Mouse (Mus musculus) cerebral cortex, adult 2 months (tissue): ENCODE data around the gene Rab11fip3.

Experiments
- WGBS: fragments of 180-500 bp; shearing (Covaris S2); methylation state at CpG from one replicate; pipeline ENCODE4 v1.1.7; 2018; 5-methylcytosine and 5-hydroxymethylcytosine counted together

Gene Rab11fip3

DNA sequence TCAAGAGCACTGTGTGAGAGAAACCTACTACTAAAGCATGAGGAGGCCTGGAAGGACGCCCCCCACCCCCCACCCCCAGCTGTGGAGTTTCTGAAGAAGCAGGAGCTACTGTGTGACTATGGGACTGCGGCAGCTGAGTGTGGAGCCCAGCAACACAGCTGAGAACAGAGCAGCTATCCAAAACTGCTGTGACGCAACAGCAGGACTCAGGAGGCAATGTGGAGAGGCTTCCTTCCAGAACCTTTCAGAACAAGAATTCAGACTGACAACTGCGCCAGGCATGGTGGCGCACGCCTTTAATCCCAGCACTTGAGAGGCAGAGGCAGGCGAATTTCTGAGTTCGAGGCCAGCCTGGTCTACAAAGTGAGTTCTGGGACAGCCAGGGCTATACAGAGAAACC is 28.6 kb downstream of the Rab11fip3 start:
- WGBS = 74% methylated on average over 8 of the region's 8 CpGs

DNA sequence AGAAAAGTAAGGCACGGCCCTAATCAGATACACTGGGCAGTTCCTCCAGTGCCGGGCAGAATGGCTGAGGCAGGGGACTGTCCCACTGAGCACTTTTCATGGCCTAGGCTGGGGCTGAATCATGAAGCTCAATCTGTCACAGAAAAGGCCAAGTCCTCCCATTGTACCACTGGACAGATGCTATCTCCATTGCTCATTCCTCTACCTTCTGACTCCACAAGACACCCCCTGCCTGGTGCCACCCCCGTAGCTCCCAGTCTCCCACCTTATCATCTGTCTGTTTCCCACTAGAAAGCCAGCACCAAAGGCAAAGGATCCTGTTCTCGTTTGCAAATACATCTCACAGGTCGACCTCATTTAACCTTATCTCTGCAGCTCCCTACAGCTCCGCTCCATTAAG is 37.3 kb downstream of the Rab11fip3 start:
- 55% methylated on average over 6 of the region's 6 CpGs for WGBS

DNA sequence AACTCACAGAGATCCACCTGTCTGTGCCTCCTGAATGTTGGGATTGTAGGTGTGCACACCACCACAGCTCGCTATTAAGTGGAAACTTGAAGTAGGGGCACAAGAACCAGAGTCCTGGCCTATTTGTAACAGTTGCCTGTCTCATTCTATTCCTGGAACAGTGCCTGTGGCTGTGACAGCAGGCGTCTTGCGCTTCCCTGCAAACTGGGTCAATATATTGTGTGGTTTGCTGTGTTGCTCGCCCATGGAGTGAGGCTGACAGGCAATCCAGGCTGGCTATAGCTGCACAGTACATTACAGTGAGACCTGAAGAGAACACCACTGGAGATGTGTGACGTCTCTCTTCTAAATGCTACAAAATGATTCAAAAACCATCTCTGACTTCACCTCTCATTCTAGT is 37.8 kb downstream of the Rab11fip3 start:
- WGBS = 31% methylated on average over 5 of the region's 5 CpGs

DNA sequence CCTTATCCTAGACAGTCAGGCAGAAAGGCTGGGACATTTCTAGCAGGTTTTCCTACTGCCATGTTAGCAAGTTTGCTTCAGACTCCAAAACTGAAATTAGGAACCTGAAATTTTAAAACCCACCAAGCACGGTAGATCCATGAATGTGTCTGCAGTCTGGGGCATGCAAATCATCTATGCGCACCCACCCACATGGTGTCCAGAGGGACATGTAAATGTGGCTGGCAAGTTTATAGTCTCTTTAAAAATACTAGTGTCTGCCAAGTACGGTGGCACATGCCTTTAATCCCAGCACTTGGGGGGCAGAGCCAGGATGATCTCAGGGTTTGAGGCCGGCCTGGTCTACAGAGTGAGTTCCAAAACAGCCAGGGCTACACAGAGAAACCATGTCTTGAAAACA is 41.1 kb downstream of the Rab11fip3 start:
- 48% methylated on average over 4 of the region's 4 CpGs for WGBS

DNA sequence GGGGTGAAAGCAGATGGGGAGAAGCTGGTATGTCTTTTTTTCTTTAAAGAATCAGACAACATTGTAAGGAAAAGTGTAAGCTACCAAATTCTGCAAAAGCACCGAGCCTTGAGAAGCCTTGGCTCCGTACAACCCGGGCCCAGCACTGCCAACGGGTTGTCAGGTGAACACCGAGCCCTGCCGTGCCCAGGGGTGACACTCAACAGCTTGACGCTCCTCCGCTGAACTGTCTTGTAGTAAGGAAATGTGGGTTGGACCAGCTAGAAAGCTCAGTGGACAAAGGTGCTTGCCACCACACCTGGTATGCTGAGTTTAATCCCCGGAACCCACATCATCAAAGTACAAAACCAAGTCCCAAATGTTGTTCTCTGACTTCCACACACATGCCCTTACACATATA is 44.7 kb downstream of the Rab11fip3 start:
- WGBS = 91% methylated on average over 9 of the region's 9 CpGs

DNA sequence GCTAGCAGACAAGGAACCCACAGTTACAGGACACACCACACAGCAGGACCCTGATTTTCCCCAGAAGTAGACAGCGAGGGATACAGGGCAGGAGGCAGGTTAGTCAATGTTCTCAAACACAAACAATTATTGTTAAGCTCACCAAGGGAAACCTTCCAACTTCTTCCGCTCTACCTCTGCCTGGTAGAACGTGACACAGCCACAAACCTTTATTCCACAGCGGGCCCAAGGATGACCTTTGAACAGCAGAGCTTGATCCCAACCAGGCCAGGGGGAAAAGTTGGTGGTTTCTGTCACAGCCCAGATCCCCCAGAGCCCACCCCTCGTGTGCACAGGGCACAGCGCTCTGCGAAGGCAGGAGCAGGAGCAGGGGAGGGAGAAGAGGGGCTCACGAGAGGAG is 45.4 kb downstream of the Rab11fip3 start:
- 92% methylated on average over 8 of the region's 8 CpGs for WGBS

DNA sequence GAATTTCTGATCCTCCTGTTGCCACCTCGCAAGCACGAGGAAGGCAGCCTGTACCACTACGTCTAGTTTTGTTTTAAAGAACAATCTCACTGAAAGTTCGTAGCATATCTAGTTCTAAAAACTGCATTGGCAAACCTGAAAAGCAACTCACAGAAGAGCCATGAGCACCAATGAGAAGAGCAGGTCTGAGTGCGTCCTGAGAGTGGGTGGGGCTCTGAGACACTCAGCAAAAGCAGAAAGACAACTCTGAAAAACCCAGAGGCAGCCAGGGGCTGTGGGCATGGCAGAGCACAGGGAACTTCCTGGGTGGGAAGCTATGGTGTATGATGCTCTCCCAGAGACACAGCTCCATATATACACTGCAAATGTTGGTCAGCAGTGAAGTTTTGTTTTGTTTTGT is 46.2 kb downstream of the Rab11fip3 start:
- 85% methylated on average over 5 of the region's 5 CpGs for WGBS

DNA sequence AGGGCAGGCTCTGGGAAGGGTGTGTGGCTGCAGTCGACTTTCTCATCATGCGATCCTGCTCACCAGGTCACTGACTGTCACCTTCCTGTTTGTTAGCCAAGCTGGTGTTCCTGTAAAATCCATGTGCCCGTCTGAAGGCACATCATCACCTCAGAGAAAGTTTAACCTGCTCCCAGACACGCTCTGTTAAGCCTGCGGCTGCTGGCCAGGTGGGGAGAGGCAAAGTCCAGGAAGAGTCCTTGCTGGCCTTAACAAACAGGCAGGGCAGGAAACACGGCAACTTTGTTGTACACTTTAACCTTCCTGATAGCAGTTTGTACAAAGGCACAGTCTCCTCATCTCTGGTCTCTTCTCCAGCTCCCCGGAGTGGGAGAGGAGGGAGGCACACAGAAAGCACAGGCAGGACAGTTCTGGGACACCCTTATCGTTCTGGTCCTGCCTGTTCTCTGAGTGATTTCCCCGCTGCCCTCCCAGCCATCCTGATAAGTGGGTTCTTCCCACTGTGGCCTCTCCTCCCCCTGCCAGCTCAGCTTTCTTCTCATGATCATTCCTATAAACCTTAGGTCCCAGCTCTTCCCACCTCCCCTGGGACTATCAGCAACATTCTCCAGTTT is 47.5 kb downstream of the Rab11fip3 start:
- WGBS = 79% methylated on average over 9 of the region's 9 CpGs

DNA sequence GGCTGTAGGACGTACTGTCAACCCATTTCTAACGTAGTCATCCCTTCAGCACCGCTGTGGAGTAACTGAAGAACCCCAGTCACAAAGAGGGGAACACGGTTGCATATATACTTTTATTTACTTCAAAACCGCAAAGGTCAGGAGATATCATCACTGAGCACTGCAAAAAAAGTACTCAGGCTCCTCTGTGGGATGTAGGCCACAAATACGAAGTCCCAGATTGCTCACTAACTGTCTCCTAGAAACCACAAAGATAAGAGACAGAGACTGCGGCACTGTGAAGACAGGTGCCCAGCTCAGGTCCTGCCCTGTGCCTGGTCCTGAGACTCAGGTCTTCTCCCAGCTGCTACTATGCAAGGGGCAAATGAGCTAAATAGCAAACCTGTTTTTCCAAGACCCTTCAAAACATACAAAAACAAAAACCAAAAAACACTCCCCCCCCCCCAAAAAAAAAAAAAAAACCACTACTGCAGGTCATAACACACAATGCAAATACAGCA is 48.5 kb downstream of the Rab11fip3 start:
- WGBS = 82% methylated on average over 7 of the region's 7 CpGs

DNA sequence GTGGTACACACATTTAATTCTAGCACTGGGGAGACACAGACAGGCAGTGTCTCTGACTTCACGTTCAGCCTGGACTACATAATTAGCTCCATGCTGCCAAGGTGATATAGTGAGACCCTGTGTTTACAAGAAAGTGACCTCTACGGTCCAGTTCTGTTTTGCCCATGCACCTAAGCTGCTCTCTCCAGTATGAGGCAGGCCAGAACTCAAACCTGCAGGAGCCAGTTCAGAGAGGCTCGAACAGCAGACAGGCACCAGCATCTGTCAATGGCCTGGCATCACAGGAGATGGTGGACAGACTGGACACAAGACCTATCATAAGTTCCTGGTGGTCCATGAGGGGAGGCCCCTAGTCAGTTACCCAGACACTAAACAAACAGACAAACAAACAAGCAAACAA is 51.0 kb downstream of the Rab11fip3 start:
- 52% methylated on average over 3 of the region's 3 CpGs for WGBS

DNA sequence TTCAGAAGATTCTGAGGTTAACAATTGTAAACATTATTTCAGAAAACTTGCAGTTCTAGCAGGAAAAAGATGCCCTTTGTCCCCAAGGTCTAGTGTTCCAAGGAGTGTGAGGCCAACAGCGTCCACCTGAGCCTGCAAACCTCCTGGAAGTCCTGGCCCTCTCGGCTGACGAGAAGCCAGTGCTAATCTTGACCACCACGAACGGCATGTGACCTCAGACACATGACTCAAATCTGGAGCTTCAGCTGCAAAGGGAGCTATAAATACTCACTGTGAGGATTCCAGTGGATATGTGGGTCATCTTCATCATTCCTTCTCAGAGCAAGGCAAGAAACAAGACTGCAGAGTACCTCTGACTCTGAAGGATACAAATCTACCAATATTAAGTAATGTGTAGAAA is 51.4 kb downstream of the Rab11fip3 start:
- 44% methylated on average over 5 of the region's 5 CpGs for WGBS

DNA sequence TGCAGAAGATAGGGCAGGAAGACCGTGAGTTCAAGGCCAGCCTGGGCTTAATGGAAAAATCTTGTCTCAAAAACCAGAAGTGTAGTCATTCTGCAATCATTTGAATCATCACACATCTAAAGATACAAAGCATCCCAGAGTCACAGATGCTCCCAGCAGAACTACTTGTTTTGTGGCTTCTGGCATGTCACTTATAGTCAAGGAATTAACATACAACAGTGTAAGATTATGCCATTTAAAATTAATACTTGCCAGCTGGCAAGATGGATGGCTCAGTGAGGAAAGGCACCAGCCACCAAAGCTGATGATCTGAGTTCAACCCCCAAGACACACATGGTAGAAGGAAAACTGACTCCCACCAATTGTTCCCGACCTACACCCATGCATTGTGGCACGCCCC is 52.3 kb downstream of the Rab11fip3 start:
- WGBS = 66% methylated on average over 3 of the region's 3 CpGs

DNA sequence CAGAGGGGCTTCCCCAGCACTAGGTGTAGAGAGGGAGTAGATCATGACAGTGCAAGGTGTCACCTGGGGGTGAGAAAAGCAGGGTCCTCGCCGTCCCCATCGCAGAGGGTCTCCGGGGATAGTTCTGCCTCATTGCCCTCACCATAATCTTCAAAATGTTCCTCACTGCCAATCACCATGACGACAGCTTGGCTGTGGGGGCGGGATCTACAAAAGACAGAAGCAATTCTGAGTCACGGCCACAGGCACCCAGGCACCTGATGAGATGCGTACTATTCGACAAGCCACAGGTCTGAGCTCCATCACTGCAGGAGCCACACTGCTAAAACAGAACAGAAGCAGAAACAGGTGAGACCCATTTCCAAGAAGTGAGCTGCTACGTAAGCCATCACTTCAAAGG is 55.6 kb downstream of the Rab11fip3 start:
- WGBS = 60% methylated on average over 10 of the region's 10 CpGs

DNA sequence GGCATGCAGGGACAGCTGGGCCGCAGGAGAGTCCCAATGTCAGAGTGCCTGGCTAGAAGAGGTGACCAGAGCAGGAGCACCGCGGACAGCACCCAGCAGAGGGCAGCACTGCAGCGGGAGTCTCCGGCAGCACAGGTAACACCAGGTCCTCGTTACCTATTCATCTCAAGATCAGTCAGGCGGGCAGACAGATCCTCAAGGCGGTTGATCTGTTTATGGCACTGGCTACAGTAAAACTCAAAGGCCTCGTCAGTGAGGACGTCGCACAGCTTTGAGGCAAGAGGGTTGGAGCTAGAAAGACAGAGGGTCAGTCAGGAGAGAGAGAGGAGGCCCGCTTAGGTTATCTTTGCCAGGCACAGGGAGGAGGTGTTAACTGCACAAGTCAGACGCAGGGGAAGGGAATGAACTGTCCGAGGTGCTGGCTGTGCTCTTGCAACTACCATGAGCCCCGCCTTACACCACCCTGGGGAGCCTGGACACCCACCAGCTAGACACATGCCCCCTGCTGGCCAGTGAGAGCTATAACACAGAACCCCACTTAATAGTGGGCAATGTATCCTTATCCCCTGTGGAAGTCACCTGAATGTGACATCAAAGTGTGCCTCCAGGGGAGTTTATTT is 57.4 kb downstream of the Rab11fip3 start:
- WGBS = 19% methylated on average over 15 of the region's 15 CpGs

DNA sequence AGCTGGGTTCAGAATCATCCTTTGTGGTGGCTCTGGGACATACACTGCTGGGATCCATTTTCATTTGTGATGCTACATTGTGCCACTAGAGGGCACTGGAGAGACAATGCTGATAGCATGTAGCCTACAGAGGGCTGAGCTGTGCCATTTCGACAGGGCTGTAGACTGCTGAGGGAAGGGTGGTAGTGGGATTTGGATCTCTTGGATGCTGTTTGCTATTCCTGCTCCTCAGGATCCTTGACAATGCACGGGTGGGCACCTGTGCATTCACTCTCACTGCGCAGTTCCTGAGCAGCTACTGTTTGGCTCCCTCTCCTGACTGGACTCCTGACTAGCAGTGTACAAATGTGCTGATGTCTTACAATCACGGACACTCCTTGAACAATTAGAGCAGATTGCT is 59.8 kb downstream of the Rab11fip3 start:
- 12% methylated on average over 4 of the region's 4 CpGs for WGBS

DNA sequence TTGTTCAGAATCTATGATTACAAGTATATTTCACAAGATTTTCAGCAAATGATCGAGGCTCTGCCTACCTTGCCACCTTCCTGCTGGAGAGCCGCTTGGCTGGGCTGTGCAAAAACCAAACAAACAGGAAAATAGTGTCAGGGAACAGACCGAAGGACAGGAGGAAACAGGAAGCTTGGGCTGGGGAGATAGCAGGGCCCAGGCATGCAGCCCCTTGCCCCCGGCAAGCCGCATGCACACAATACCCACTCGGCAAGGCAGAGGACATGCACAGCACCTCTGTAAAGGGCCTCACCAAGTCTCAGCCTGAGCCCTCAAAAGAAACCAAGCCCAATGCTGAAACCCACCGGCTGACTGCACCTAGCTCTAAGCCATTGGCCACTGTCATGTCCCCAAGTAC is 60.6 kb downstream of the Rab11fip3 start:
- WGBS = 87% methylated on average over 7 of the region's 7 CpGs

DNA sequence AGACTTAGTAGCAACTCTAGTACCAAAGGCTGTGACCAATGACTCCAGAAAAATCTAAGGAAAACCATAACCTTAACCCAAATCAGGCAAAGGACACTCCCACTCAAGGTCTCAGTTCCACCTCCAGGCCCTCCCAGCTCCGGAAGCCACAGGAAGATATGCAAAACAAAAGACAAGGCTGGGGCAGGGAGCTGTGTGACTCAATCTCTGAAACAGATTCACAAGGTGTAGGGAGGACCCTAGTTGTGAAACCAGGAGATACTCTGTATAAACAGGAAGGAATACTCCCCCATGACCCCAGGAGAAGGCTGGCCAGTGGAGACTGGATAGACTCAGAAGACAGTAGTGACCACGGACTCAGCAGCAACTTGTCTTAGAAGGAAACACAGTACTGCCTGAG is 61.7 kb downstream of the Rab11fip3 start:
- WGBS = 60% methylated on average over 2 of the region's 2 CpGs

DNA sequence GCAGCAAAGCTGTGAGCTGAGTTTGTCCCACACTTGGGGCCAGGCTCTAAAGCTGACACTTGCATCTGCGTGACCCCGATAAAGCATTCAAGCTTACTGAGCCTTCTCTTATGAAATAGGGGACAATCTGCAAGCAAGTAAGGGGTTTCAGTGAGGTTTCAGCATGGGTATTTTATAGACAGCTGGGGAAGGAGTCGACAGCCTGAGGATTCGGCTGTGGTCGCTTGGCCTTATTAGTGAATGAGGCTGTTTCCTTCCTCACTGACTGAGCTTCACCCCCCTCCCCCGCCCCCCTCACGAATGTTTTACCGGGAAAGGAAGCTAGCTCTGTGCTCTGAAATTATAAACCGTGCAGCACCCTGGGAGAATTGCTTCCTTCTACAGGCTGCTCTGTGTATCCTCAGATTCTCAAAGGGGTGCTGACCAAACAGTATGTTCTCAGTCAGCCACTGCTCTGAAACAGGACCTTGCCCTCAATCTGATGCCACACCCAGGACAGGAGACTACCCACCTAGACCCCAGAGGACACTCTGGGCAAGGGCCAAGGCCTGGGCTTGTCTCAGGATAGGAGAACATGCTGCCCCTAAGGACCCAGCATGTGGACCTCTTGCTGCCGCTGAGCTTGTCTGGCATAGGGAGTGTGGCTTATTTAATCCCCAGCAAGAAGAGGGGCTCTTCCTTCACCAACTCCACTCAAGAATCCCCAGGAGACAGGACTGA is 63.5 kb downstream of the Rab11fip3 start:
- WGBS = 68% methylated on average over 10 of the region's 10 CpGs

DNA sequence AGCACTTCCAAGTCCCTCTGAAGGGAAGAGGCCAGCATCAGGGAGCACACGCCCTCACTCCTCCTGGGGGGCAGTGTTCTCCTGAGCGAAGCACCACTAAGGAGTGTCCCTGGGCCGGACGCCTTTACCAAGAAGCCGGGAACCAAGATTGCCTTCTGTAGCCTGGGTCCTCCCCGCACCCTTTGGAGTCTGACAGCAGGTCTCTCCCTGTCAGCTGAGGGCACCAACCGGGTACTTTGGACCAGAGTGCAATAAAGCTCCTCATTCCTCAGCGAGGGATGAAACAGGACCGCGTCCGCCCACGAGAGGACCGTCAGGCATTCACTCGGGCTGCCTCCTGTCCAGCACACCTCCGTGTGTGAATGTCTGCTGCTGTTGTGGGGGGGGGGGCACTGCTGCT is 64.6 kb downstream of the Rab11fip3 start:
- 83% methylated on average over 15 of the region's 15 CpGs for WGBS

DNA sequence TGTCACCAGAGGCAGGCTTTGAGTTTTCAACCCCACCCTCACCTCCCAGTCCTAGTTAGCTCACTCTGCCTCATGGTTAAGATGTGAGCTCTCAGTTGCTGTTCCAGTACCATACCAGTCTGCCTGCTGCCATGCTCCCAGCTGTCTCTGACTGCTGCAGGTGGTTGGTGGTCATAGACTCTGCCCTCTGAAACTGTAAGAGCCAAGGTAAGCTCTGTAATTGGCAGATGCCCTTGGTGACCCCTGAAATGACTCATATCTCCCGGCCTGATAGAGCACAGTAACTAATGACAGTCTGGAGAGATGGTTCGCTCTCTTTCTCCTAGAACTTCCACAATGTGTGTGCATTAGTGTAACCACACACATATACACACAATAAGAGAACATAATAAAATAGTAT is 65.5 kb downstream of the Rab11fip3 start:
- 93% methylated on average over 2 of the region's 2 CpGs for WGBS

DNA sequence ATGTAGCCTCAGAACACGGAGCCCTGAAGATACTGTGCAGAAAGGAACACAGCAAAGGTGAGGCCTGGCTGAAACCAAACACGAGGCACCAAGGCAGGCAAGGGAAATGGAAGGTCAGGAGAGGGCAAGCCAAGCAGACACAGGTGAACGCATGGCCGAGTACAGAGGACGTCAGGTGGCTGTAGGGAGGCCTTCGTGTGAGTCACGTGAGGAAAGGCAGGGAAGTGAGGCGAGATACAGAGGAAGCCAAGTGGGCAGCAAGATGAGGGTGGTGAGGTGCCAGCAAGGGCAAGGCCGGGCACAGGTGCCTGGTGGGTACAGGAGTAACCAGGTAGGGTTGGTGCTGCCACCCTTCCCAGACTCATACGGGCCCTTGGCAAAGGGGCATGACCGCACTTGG is 70.9 kb downstream of the Rab11fip3 start:
- 91% methylated on average over 11 of the region's 11 CpGs for WGBS

DNA sequence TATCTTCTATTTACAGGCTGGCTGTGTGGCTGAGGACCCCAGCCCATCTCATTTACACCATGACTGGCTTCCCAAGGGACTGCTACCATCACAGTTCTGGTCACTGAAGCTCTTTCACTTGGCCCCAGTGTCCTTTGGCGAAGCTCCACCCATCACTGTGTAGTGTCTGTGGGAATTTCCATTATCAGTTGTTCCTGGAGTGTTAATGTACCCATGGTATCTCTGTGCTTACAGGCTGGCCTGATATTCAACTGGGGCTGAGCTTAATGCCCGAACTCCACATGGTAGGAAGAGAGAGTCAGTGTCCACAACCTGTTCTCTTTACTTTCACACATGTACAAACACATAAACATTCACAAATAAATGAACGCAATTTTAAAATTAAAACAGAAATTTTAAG is 75.9 kb downstream of the Rab11fip3 start:
- WGBS = 93% methylated on average over 3 of the region's 3 CpGs

DNA sequence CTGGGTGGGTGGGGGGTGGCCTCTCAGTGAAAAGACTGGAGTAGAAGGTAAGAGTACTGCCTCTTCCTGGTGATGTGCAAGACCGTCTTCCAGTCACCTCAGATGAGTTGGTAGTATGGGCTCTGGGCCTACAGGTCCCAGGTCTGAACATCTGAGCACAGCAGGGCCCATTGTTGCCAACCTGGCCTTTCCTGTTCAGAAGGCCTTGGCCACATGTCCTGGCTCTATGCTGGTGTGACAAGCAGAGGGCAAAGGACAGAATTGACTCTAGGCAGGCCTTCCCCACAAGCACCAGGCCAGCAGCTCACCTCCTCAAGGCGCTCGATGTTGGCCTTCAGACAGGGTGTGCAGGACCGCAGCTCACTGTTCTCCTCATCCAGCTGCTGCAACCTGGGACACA is 77.1 kb downstream of the Rab11fip3 start:
- WGBS = 99% methylated on average over 4 of the region's 4 CpGs
